Mouse (Mus musculus): Measurements from ENCODE around the gene Tomm70a. TPM values are rescaled to one million over a fixed set of nuclear protein-coding genes. Genes with fewer than 3 reads are reported as not detected.

Gene Tomm70a
- polyA plus RNA-seq, 1 experiment from 2014 or later, result 41.5 TPM

DNA sequence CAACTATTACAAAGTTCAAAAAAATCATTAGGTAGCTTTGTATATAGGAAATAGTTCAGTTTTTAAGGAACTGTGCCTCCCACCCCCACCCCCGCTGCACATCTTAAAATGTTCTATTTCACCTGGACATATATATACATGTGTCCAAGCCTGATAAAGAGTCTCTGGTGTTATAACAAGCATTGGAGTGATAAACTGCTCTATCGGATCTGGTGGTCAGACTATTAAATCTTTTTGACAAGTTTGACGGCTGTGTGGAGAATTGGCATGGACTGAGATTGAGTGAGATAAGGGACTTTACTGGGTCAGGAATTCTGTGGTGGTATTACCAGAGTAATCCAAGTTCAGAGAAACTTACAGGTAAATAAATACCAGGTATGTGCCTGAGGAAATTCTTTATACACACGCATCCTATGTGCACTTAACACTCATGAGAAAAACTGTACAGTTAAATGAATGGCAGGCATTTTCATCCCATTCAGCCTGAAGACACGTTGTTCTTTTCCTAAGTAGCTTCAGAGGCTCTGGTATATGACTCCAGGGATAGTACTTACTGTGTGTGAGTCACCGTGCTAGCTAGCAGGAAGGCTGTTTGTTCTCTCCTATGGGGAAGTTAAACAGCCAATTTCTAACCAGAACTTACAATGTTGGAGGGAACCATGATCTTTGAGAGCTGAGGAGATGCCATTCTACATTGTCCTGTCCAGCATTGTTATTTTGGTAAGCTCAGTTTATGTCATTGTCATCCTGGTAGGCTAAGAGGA is 1.4 kb downstream of the Tomm70a start:
- Histone ChIP-seq H3K27ac (no peak overlapping the region), H3K4me2 (ENCODE audit: low read length) (peak overlapping the region; percentile 77), H3K4me1 (replicated peaks; ENCODE audit: insufficient read depth, low read length) (peaks cover 14% of the 10 kb centered on the region), H3K9ac (ENCODE audit: low read depth, low read length) (peak overlapping the region; percentile 99), H3K36me3 (ENCODE audit: insufficient read depth, low read length) (no peaks in the 10 kb centered on the region), H3K9me3 (replicated peaks; ENCODE audit: low read length) (no peaks in the 10 kb centered on the region), H3K4me3 (replicated peaks; ENCODE audit: low read depth, low read length) (peak overlapping the region; percentile 99), H3K27me3 (ENCODE audit: insufficient read depth, low read length) (no peaks in the 10 kb centered on the region)
- no peak for ATAC-seq (replicated peaks; ENCODE audit: low FRiP score, low read depth)
- DNase-seq (ENCODE audit: low spot score), result no peak
- 26% methylated on average over 6 of the region's 6 CpGs for whole genome bisulfite sequencing
- TF ChIP-seq CTCF (IDR thresholded peaks at IDR 0.05; ENCODE audit: low read depth), result no peak

DNA sequence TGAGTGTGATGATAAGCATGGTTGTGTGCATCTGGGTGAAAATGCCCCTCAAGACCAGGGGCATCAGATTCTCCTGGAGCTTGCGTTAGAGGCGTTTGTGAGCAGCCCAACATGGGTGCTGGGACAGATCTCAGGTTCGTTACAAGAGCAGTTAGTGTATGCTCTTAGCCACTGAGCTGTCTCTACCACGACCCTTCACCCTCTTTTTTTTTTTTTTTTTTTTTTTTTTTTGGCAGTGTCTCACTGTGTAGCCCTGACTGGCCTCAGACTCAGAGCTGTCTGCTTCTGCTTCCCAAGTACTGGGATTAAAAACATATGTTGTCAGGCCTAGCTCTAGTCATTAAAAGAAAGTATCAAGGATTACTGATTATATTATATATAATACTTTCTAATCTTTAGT is 4.8 kb downstream of the Tomm70a start:
- Histone ChIP-seq H3K9me3 (replicated peaks; ENCODE audit: low read length) (no peaks in the 10 kb centered on the region), H3K27me3 (ENCODE audit: insufficient read depth, low read length) (no peaks in the 10 kb centered on the region), H3K27ac (no peak overlapping the region), H3K9ac (ENCODE audit: low read depth, low read length) (no peak overlapping the region), H3K4me1 (replicated peaks; ENCODE audit: insufficient read depth, low read length) (peaks cover 14% of the 10 kb centered on the region), H3K36me3 (ENCODE audit: insufficient read depth, low read length) (no peaks in the 10 kb centered on the region), H3K4me2 (ENCODE audit: low read length) (no peak overlapping the region), H3K4me3 (replicated peaks; ENCODE audit: low read depth, low read length) (no peak overlapping the region)
- no peak for TF ChIP-seq CTCF (IDR thresholded peaks at IDR 0.05; ENCODE audit: low read depth)
- ATAC-seq (replicated peaks; ENCODE audit: low FRiP score, low read depth) (no peak), DNase-seq (ENCODE audit: low spot score) (no peak)
- WGBS, result 68% methylated on average over 4 of the region's 4 CpGs

DNA sequence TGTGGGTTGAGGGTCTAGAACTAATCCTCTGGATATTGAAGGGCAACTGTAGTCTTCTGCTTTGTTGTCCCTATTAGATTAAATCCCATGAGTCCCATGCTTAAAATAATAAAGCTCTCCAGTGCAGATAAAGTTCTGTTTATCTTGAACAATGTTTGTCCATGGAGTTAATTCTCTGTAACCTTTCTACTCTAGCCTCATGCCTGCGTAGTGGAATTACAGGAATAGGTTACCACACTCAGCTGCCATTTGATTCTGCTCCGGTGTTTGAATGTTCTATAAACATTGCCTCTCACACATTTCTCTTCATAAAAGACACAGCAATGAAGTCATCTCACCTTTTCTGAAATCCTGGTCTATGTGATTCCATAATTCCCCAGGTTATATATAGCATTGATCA is 6.3 kb downstream of the Tomm70a start:
- no peak overlapping the region for H3K4me3 ChIP-seq (replicated peaks; ENCODE audit: low read depth, low read length)
- no peak overlapping the region for H3K4me2 ChIP-seq (ENCODE audit: low read length)
- ATAC-seq (replicated peaks; ENCODE audit: low FRiP score, low read depth) (no peak), DNase-seq (ENCODE audit: low spot score) (no peak)
- 70% methylated on average over 2 of the region's 2 CpGs for WGBS
- no peaks in the 10 kb centered on the region for H3K9me3 ChIP-seq (replicated peaks; ENCODE audit: low read length)
- peaks cover 14% of the 10 kb centered on the region for H3K4me1 ChIP-seq (replicated peaks; ENCODE audit: insufficient read depth, low read length)
- H3K27me3 ChIP-seq (ENCODE audit: insufficient read depth, low read length), result no peaks in the 10 kb centered on the region
- H3K36me3 ChIP-seq (ENCODE audit: insufficient read depth, low read length), result no peaks in the 10 kb centered on the region
- H3K27ac ChIP-seq, result no peak overlapping the region
- no peak for TF ChIP-seq CTCF (IDR thresholded peaks at IDR 0.05; ENCODE audit: low read depth)
- no peak overlapping the region for H3K9ac ChIP-seq (ENCODE audit: low read depth, low read length)

DNA sequence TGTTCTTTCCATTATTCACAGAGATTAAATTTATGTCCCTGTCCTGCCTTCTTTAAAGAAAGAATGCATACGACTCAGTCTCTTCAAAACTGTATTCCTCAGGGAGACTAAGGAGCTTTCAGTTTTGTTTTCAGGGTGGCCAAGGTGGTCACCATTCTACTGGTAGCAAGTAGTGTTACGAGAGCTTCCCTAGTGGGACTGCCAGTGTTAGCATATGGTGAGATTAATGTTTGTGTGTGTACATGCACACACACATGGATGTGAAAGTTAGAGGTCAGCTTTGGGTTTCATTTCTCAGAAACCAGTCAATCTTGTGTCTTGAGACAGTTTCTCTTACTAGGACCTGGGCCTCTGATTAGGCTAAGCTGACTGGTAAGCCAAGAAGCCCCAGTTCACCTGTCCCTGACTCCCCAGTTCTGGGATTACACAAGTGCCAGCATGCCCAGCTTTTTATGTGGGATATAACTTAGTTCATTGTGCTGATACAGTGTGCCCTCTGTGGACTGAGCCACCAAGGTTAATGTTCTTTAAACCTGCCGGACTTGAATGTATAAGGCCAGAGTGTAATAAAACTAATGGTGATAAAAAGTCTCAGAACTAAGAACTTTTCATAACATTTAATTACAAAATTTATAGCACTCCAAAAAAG is 9.4 kb downstream of the Tomm70a start:
- H3K27me3 ChIP-seq (ENCODE audit: insufficient read depth, low read length), result no peaks in the 10 kb centered on the region
- H3K4me3 ChIP-seq (replicated peaks; ENCODE audit: low read depth, low read length), result no peak overlapping the region
- WGBS, result 56% methylated on average over 3 of the region's 3 CpGs
- no peak for ATAC-seq (replicated peaks; ENCODE audit: low FRiP score, low read depth)
- no peak for DNase-seq (ENCODE audit: low spot score)
- H3K27ac ChIP-seq, result no peak overlapping the region
- H3K4me1 ChIP-seq (replicated peaks; ENCODE audit: insufficient read depth, low read length), result no peaks in the 10 kb centered on the region
- H3K9me3 ChIP-seq (replicated peaks; ENCODE audit: low read length), result no peaks in the 10 kb centered on the region
- H3K9ac ChIP-seq (ENCODE audit: low read depth, low read length), result no peak overlapping the region
- H3K36me3 ChIP-seq (ENCODE audit: insufficient read depth, low read length), result 0 out of 2 replicates have a peak, but pooled peaks cover 8% of the 10 kb centered on the region
- TF ChIP-seq CTCF (IDR thresholded peaks at IDR 0.05; ENCODE audit: low read depth), result no peak
- H3K4me2 ChIP-seq (ENCODE audit: low read length), result no peak overlapping the region

DNA sequence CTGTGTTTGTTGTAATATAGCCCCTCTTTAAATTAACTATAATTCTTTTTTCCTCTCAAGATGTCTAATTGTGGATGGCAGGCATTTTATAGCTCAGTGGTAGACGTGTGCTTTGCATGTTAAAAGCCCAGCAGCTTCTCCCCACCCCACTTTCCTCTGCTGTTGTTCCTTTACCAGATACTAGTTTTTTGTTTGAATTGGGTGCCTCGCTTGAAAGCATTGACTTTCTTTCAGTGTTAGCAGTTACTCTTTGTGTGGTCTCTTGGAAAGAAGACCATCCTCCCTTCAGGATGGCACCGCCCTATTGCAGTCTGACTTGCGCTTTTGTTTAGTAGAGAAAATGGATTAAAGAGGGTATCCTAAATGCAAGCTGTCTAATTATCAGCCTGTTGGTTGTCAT is 10.0 kb downstream of the Tomm70a start:
- Histone ChIP-seq H3K9ac (ENCODE audit: low read depth, low read length) (no peak overlapping the region), H3K4me2 (ENCODE audit: low read length) (no peak overlapping the region), H3K27me3 (ENCODE audit: insufficient read depth, low read length) (no peaks in the 10 kb centered on the region), H3K36me3 (ENCODE audit: insufficient read depth, low read length) (0 out of 2 replicates have a peak, but pooled peaks cover 11% of the 10 kb centered on the region), H3K27ac (no peak overlapping the region), H3K4me3 (replicated peaks; ENCODE audit: low read depth, low read length) (no peak overlapping the region), H3K9me3 (replicated peaks; ENCODE audit: low read length) (no peaks in the 10 kb centered on the region), H3K4me1 (replicated peaks; ENCODE audit: insufficient read depth, low read length) (no peaks in the 10 kb centered on the region)
- no peak for TF ChIP-seq CTCF (IDR thresholded peaks at IDR 0.05; ENCODE audit: low read depth)
- DNase-seq (ENCODE audit: low spot score) (no peak), ATAC-seq (replicated peaks; ENCODE audit: low FRiP score, low read depth) (no peak)
- 83% methylated on average over 4 of the region's 4 CpGs for WGBS

DNA sequence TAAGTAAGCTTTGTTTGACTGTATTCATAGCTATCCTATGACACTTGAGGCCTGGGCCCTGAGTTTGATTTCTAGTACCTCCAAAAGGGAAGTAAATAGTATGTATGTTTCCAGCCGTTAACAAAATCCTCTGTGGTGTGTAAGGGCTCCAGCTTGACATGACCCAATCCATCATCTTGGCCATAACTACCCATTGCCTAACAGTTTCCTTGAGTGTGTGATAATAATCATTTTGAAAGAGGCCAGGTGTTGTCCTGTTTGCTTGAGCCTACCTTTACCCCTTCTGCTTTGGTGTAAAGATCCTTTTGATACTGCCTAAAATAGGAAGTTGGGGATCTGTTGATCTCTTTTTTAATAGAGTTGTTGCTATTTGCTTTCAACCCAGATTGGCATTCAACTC is 10.8 kb downstream of the Tomm70a start:
- 67% methylated on average over 1 of the region's 1 CpGs for WGBS
- no peak for TF ChIP-seq CTCF (IDR thresholded peaks at IDR 0.05; ENCODE audit: low read depth)
- Histone ChIP-seq H3K27ac (no peak overlapping the region), H3K4me1 (replicated peaks; ENCODE audit: insufficient read depth, low read length) (no peaks in the 10 kb centered on the region), H3K4me2 (ENCODE audit: low read length) (no peak overlapping the region), H3K36me3 (ENCODE audit: insufficient read depth, low read length) (peaks cover 17% of the 10 kb centered on the region; the same call in 1 of the 2 replicates), H3K4me3 (replicated peaks; ENCODE audit: low read depth, low read length) (no peak overlapping the region), H3K9ac (ENCODE audit: low read depth, low read length) (no peak overlapping the region), H3K9me3 (replicated peaks; ENCODE audit: low read length) (no peaks in the 10 kb centered on the region), H3K27me3 (ENCODE audit: insufficient read depth, low read length) (no peaks in the 10 kb centered on the region)
- DNase-seq (ENCODE audit: low spot score), result no peak
- ATAC-seq (replicated peaks; ENCODE audit: low FRiP score, low read depth), result no peak
